Mouse (Mus musculus) C2C12 (cell line): Measurements from ENCODE around the gene Nectin2. TPM values are rescaled to one million over a fixed set of nuclear protein-coding genes. Genes with fewer than 3 reads are reported as not detected.
A peak's percentile ranks its signal among the peaks of the same experiment; 100 is the strongest.

Experiments
- H3K27me3 ChIP-seq: one replicate; pipeline ENCODE4 v1.6.1; 2011; ENCODE audit not compliant: control insufficient read depth, insufficient read depth, insufficient read length
- H3K36me3 ChIP-seq: one replicate; pipeline ENCODE4 v1.6.1; 2011; ENCODE audit not compliant: control insufficient read depth, insufficient read depth
- H3K4me3 ChIP-seq: one replicate; pipeline ENCODE4 v1.5.1; 2011; ENCODE audit warnings: mild to moderate bottlenecking, control low read depth; ENCODE audit not compliant: poor library complexity, insufficient read depth, severe bottlenecking
- H3K79me2 ChIP-seq: one replicate; pipeline ENCODE4 v1.6.1; 2011; ENCODE audit not compliant: control insufficient read depth, insufficient read depth
- H3K79me3 ChIP-seq: one replicate; pipeline ENCODE4 v1.6.1; 2011; ENCODE audit warnings: low read depth, control low read depth
- H3ac ChIP-seq: one replicate; pipeline ENCODE3; 2011; ENCODE audit warnings: low read depth; ENCODE audit not compliant: control insufficient read depth, insufficient read length
- CEBPB ChIP-seq: IDR thresholded peaks from one replicate; pipeline ENCODE4 v1.6.1; 2011; ENCODE audit warnings: low read depth, mild to moderate bottlenecking, control low read depth, moderate library complexity
- CTCF ChIP-seq: IDR thresholded peaks from one replicate; pipeline ENCODE4 v1.5.1; 2011; ENCODE audit not compliant: control insufficient read depth, insufficient read depth, insufficient read length
- FOSL1 ChIP-seq: IDR thresholded peaks from one replicate; pipeline ENCODE4 v1.8.0; 2011; ENCODE audit warnings: mild to moderate bottlenecking, low read length; ENCODE audit not compliant: poor library complexity, insufficient read depth, severe bottlenecking
- MAX ChIP-seq: IDR thresholded peaks from one replicate; pipeline ENCODE4 v1.6.1; 2011; ENCODE audit warnings: mild to moderate bottlenecking, control low read depth
- MYOD1 ChIP-seq: IDR thresholded peaks from one replicate; pipeline ENCODE4 v1.6.1; 2011; ENCODE audit warnings: low read depth; ENCODE audit not compliant: control insufficient read depth, insufficient read length
- MYOG ChIP-seq: IDR thresholded peaks from one replicate; pipeline ENCODE4 v1.6.1; 2011; ENCODE audit not compliant: control insufficient read depth, insufficient read length; ENCODE audit errors: extremely low read depth
- USF1 ChIP-seq: IDR thresholded peaks from one replicate; pipeline ENCODE4 v1.6.1; 2011; ENCODE audit warnings: low read depth, mild to moderate bottlenecking, control low read depth, moderate library complexity
- polyA plus RNA-seq: library from polyadenylated mRNA; unstranded; fragments of >200 nt; fragmentation: generic; extraction: Trizol; gene quantifications from one replicate; pipeline ENCODE4 v1.2.1, GENCODE M21; 2012; ENCODE audit warnings: missing spikeins

Nectin2 gene
- polyA plus RNA-seq, 1 experiment: 26.7 TPM

GRCm38 (mm10) chr7:19713196-19713595, 37.1 kb downstream of the Nectin2 start:
- Histone ChIP-seq H3ac (no peak overlapping the region), H3K79me2 (peaks cover 46% of the 10 kb centered on the region), H3K4me3 (no peak overlapping the region), H3K36me3 (peaks cover 42% of the 10 kb centered on the region), H3K79me3 (peaks cover 26% of the 10 kb centered on the region), H3K27me3 (no peaks in the 10 kb centered on the region)
- TF ChIP-seq MYOG (no peak), MYOD1 (no peak), CTCF (peak; percentile 1)

DNA sequence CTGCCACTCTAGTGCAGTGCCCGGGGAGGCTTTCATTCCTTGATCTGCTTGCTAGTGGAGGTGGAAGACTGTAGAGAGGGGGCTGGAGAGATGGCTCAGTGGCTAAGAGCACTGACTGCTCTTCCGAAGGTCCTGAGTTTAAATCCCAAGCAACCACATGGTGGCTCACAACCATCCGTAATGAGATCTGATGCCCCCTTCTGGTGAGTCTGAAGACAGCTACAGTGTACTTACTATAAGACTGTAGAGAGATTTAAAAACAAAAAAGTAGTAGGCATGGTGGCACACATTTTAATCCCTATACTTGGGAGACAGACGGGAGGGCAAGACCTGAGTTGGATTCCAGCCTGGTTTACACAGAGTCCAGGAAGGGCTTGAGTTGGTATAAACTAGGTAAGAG, 37.9 kb downstream of the Nectin2 start:
- Histone ChIP-seq H3K36me3 (peaks cover 44% of the 10 kb centered on the region), H3K4me3 (no peak overlapping the region), H3K79me2 (peaks cover 46% of the 10 kb centered on the region), H3K79me3 (peaks cover 26% of the 10 kb centered on the region), H3K27me3 (no peaks in the 10 kb centered on the region), H3ac (no peak overlapping the region)
- TF ChIP-seq CTCF (no peak), FOSL1 (no peak)

GRCm38 (mm10) chr7:19710650-19711049, 39.6 kb downstream of the Nectin2 start:
- no peaks in the 10 kb centered on the region for H3K27me3 ChIP-seq
- H3K79me2 ChIP-seq: peaks cover 46% of the 10 kb centered on the region
- no peak for TF ChIP-seq USF1
- no peak for TF ChIP-seq MYOD1
- no peak for TF ChIP-seq CEBPB
- TF ChIP-seq MYOG: no peak
- no peak for TF ChIP-seq CTCF
- no peak for TF ChIP-seq FOSL1
- no peak for TF ChIP-seq MAX
- H3ac ChIP-seq: no peak overlapping the region
- H3K36me3 ChIP-seq: peaks cover 50% of the 10 kb centered on the region
- peaks cover 26% of the 10 kb centered on the region for H3K79me3 ChIP-seq
- no peak overlapping the region for H3K4me3 ChIP-seq

DNA sequence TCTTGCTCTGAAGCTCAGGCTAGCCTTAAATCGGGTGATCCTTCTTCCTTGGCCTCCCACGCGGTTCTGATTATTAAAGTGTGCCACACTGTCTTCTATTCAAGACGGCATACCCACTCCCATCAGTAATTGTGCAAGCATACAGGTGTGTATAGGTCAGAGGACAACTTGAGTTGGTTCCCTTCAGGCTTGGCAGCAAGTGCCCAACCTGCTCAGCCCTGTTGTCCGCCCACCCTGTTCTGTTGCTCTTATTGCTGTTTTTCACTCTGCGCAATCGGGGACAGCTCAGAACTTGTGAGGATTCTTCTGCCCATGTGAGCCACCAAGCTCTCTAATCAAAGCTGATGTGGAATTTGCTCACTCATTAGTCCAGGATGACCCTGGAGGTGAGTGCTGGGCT, 45.0 kb downstream of the Nectin2 start:
- Histone ChIP-seq H3K4me3 (no peak overlapping the region), H3K27me3 (no peaks in the 10 kb centered on the region), H3K36me3 (peaks cover 22% of the 10 kb centered on the region), H3K79me3 (no peaks in the 10 kb centered on the region), H3K79me2 (peaks cover 6% of the 10 kb centered on the region), H3ac (no peak overlapping the region)
- TF ChIP-seq MAX (no peak), CEBPB (no peak), MYOG (no peak), USF1 (no peak), FOSL1 (no peak), CTCF (no peak)

- Histone ChIP-seq H3ac (no peak overlapping the region), H3K79me2 (peaks cover 3% of the 10 kb centered on the region), H3K27me3 (no peaks in the 10 kb centered on the region), H3K79me3 (no peaks in the 10 kb centered on the region), H3K36me3 (peaks cover 17% of the 10 kb centered on the region), H3K4me3 (no peak overlapping the region)
- no peak for TF ChIP-seq MYOG
- no peak for TF ChIP-seq MYOD1
- TF ChIP-seq USF1: no peak
- TF ChIP-seq CEBPB: no peak
- no peak for TF ChIP-seq MAX
- TF ChIP-seq CTCF: no peak
- no peak for TF ChIP-seq FOSL1
Measured at GRCm38 (mm10) chr7:19704475-19704874, 45.8 kb downstream of the Nectin2 start.

DNA sequence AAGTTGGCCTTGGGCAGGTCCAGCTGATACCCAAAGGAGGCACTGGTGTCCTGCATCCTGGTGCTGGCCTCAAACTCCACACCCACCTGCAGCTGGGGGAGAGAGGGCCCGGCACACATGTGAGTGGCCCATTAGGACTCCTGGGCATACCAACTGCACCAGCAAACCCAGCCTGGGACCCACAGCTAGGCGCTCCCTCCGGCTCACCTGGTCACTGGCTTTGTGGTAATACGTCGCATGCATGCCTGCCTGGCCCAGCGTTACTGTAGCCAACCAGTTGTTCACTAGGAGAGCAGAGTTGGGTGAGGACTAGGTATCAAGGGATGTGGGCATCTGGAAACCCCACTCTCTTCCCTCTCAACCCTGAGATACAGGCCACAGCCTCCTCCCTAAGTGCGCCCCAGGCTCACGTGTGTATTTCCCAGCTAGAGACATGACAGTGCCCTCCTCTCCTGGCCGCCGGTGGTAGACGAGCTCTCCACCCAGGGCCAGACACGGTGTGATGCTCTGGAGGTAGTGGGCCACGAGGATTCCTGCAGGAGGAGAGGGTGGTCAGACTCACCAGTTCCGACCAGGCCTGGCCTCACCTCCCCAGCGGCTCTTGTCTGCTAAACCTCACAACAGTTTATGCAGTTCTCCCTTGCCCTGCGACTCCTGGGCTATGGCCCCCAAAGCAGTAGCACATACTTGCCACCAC, 47.3 kb downstream of the Nectin2 start:
- H3K4me3 ChIP-seq: no peak overlapping the region
- no peaks in the 10 kb centered on the region for H3K79me3 ChIP-seq
- TF ChIP-seq MAX (no peak), CEBPB (no peak), CTCF (no peak), MYOD1 (no peak), FOSL1 (no peak), MYOG (no peak), USF1 (no peak)
- H3K36me3 ChIP-seq: peaks cover 8% of the 10 kb centered on the region
- no peaks in the 10 kb centered on the region for H3K27me3 ChIP-seq
- H3ac ChIP-seq: no peak overlapping the region
- no peaks in the 10 kb centered on the region for H3K79me2 ChIP-seq
